Mouse (Mus musculus) cerebellum, adult 9-10 months (tissue): Measurements from ENCODE around the gene Klkb1.
A peak's percentile ranks its signal among the peaks of the same experiment; 100 is the strongest.

Experiments used
- DNase-seq: peaks from one replicate; pipeline ENCODE4 v3.0.0; 2022

The Klkb1 gene

GRCm38 (mm10) chr8:45267611-45268391 is 26.9 kb downstream of the Klkb1 start:
- DNase-seq: no peak

DNA sequence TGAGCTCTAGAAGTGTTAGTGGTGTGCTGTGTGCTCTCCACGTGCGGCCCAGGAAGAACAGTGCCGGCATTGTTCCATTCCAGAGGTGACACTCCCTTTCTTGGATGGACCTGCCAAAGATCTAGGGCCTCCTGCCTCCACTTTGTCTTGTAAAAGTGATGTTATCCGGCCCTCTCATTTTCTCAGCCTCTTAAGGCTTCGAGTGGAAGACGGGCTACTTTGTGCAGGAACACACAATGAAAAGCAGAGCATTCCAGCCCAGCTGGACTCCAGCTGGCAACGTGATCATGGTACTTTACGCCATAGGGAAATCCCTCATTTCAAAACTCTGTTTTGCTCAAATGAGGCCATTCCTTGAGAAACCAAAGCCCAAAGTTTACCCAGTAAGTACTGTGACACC is 27.7 kb downstream of the Klkb1 start:
- DNase-seq: no peak

DNA sequence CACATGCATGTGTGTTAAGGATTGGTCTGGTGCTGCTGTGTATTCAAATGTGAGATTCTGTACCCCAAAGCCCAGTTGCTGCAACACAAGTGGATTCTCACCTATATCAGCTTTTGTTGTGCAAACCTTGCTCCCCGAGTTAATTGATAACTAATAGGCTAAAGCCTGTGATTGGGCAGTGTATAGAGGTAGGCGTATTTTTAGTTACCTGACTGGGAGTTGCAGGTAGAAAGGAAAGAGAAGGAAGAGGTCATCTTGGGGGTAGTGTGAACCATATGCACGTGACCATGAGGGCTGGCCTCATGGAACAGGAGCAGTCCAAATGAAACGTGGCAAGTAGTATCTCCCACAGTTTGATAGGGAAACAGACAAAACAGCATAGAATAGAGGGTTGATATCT is 29.7 kb downstream of the Klkb1 start:
- DNase-seq: no peak

DNA sequence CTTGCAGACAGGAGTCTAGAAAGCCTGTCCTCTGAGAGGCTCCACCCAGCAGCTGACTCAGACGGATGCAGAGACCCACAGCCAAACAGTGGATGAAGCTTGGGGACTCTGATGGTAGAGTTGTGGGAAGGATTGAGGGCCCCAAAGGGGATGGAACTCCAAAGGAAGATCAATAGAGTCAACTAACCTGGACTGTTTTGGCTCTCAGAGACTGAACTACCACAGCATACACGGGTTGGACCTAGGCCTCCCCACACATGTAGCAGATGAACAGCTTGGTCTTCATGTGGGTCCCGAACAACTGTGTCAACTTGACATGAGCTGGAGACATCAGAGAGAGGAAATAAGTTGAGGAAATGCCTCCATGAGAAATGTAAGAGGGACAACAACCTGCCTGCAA is 31.8 kb downstream of the Klkb1 start:
- no peak for DNase-seq

DNA sequence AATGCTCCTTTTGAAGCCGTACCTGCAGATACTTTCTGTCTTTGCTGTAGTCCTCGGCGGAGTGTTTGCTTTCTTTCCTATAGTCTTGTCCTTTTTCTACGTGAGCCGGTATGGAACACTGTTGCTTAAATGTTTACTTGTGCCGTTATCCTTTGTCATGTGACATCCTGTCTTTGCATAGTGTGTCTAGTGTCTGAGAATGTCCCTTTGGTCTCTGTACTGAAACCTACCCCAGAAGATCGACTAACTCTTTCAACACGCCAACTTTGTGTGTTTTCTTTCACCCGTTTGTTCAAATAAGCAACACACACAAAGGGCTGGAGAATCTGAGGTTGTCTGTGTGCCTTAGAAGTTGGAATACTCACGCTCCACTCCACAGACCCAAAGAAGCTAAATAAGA is 32.7 kb downstream of the Klkb1 start, which contains the start of gene F11:
Gene F11 (minus strand): TSS at position 112 of the 400 bp plus-strand sequence.
- no peak for DNase-seq

DNA sequence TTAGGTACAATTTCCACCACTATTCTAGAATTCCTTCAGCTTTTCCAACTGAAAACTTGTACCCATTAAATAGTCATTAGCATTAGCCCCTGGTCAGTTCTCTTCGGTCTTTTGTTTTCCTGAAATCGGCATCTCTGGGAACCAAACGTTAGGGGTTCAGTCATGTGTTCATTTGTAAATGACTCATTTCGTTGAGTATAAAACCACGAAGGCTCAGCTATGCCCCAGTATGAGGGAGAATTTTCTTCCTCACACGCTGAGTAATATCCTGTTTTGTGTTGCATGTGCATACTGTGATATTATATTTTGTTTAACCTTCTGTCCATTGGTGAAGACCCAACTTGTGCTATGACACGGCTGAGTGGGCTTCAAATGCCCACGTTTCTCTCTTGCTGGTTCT is 36.2 kb downstream of the Klkb1 start:
- DNase-seq: no peak

DNA sequence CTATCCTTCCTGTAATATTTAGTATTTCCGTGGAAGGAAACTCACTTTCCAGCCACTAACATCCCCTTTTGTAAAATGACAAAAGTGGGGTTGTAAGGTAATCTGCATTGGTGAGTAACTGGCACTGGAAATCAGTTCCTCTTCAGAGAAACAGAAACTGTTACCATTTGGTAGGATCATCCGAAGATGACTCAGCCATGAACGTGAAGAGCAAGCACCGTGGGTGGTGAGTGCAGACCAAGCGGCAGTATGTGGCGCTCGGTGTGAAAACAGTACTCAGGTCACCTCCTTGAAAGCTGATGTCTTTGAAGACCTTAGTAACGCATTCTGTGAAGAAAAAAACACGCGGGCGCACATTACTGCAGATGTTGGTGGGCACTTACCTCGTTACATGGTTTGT is 39.6 kb downstream of the Klkb1 start:
- no peak for DNase-seq

- no peak for DNase-seq
Measured at GRCm38 (mm10) chr8:45254194-45254842, 40.3 kb downstream of the Klkb1 start.

DNA sequence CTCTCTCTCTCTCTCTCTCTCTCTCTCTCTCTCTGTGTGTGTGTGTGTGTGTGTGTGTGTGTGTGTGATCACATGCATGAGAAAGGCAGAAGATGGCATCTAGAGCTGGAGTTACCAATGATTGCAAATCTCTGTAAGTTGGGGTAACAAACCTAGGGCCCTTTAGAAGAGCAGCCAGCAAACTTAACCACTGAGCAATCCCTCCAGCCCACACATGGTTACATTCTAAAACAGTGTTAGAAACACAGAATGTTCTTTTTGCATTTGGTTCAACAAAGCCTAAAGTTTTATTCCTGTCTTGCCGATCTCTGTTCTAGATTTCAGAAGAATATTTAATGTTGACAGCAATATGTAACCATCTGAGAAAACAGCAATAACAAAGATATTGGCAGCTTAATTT is 41.1 kb downstream of the Klkb1 start:
- DNase-seq: no peak

DNA sequence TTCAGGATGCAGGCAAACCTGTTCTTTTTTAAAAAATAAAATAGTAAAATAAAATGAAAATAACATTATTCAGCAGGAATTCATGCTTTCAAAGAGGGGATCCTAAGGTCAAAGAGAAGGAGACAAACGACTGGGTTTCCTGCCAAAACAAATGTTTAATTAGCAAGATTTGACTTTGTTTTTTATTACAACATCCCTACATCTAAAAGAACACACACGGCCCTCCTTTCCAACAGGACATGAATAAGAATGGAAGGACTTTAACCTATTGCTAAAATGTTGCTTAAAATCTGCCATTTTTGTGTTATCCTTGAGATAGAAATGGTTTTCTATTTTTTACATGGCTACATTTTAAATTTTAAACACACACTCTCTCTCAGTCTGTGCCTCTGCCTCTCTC is 41.5 kb downstream of the Klkb1 start:
- DNase-seq: no peak

DNA sequence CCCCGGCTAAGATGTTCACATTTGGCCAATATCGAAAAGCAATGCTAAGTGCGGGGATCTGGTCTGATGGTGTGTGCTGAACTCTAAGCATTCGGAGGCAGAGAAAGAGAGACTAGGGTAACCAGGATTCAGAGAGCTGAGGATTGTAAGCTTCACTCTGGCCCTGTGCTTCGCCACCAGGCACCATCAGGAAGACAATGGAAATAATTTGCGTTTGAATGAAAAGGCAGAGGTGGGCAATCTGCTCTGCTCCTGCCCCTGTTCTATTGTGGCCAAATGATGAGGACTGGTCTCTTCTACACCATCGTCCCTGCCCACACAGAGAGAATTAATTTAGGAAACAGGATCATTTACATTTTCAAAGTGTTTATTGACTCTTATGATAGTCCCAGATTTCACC is 48.4 kb downstream of the Klkb1 start:
- DNase-seq: no peak

- DNase-seq: no peak
Measured at GRCm38 (mm10) chr8:45239363-45239762, 55.3 kb downstream of the Klkb1 start.

DNA sequence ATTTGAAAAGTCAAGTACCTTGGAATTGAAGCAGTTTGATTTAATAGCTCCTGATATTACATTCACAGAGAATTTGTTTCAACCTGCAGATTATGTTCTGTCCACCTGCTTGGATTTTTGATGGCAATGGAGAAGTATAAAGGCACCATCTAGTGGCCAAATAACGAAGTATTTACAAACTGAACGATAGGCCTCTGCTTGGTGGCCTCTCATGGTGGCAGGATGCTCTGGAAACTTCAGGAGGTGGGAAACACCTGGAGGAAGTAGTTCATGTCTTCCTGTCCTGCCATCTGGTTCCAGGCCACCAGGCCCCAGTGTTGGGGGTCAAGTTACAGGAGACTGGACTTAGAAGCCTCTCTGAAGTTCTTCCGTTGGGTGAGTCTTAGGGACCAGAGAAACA is 56.4 kb downstream of the Klkb1 start:
- DNase-seq: peak; percentile 61

DNA sequence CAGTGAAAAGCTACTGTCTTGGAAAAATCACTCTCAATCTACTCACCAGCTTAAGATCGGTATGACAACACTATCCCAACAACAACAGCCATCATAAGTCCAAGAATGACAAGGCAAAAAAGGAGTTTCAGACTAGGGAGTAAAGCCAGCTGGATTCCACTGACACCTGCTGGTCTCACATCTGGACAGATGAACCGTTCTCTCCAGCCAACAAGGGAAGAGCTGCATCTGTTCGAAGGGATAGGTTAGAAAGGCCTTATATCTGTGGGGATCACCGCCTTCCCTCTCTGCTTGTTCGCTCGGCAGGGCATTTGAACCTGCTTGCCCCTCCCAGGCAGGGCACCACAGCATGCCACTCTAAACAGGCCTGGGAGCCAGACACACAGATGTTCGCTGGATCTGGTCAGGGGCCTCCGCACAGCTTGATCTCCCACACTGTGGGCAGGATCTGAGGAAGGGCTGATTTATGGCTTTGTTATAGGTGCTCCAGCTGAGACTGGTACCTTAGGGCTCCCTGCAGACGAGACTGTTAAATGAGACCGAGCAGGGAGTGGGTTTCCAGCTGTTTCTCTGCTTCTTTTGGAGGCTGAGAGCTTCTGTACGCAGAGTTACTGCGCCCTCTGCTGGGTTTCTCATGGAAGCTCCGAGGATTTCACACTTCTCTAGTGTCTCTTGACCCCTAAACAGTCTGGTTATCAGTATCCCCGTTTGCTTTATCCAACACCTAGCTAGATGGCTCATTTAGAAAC is 58.3 kb downstream of the Klkb1 start:
- DNase-seq: peak; percentile 8

DNA sequence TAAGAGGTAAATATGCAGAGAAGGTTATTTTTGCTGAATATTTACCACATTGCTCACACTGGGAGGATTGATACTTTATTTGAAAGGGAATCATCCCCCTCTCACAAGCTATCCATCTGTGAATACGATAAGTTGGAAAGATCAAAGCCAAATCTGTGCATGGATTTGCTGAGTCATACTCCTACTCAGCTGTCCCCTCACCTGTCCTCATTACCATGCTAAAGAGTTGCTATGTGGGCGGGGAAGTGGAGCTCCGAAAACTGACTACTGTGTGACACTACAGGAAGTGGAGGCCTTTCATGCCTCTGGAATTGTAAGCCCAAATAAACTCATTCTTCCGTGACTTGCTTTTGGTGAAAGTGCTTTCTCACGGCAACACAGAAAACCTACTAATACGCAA is 59.4 kb downstream of the Klkb1 start:
- DNase-seq: no peak

DNA sequence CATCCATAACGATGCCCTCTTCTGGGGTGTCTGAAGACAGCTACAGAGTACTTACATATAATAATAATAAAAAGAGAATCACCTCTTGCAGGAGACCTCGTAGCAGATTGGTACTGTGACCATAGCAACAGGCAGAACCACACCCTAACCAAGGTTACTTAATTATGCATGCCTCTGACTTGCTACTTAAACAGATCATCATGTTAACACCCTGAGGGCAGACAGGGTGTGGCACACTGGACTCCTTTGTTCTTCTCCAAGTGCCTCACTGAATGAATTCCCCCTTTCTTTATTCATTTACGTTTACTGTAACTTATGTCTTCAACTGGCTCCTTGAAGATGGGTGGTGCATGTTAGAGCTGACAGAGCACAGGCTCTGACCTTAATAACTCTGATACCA is 61.4 kb downstream of the Klkb1 start:
- no peak for DNase-seq
